Mouse (Mus musculus) cerebellum, adult 2 months (tissue): Measurements from ENCODE around the gene Spdye4a. TPM values are rescaled to one million over a fixed set of nuclear protein-coding genes. Genes with fewer than 3 reads are reported as not detected.
"Not testable (repeated sequence)": the region's sequence is repeated elsewhere in the genome, so short reads cannot be mapped to it uniquely, and the experiment has no call there.

Experiments
- DNase-seq, 2 experiments: peaks; one replicate each; pipeline ENCODE4 v3.0.0; 2021
- H3K27ac ChIP-seq: fragments of 200-500 bp; 2 replicates; pipeline ENCODE4 v1.5.1; 2012; ENCODE audit warnings: low read length, control low read depth, inconsistent platforms; ENCODE audit not compliant: insufficient read depth
- H3K27me3 ChIP-seq: fragments of 200-500 bp; 2 replicates; pipeline ENCODE4 v1.6.1; 2012; ENCODE audit warnings: inconsistent platforms, mild to moderate bottlenecking, low read length, moderate library complexity; ENCODE audit not compliant: control insufficient read depth, insufficient read depth
- H3K4me1 ChIP-seq: fragments of 200-500 bp; 2 replicates; pipeline ENCODE4 v1.6.1; 2011; ENCODE audit warnings: low read length; ENCODE audit not compliant: control insufficient read depth, insufficient read depth
- H3K4me3 ChIP-seq: fragments of 200-500 bp; replicated peaks from 2 replicates; pipeline ENCODE3; 2011; ENCODE audit warnings: mild to moderate bottlenecking, low read depth, low read length, control low read depth; ENCODE audit not compliant: insufficient read depth
- CTCF ChIP-seq: fragments of 200-500 bp; IDR thresholded peaks from 2 replicates; pipeline ENCODE4 v1.5.1; 2011; ENCODE audit warnings: low read depth, mild to moderate bottlenecking, control low read depth, low read length, moderate library complexity, borderline replicate concordance; ENCODE audit not compliant: insufficient read depth
- POLR2A ChIP-seq: fragments of 200-500 bp; IDR thresholded peaks from 2 replicates; pipeline ENCODE4 v1.6.1; 2011; ENCODE audit warnings: low read length, control low read depth, borderline replicate concordance; ENCODE audit not compliant: insufficient read depth
- WGBS: fragments of 180-500 bp; shearing (Covaris S2); methylation state at CpG from one replicate; pipeline ENCODE4 v1.1.7; 2018; 5-methylcytosine and 5-hydroxymethylcytosine counted together
- polyA plus RNA-seq: library from polyadenylated mRNA; depleted of rRNA; stranded (reverse); fragments of >200 nt; gene quantifications from 2 replicates; pipeline ENCODE4 v1.2.3, GENCODE M21; 2012

The Spdye4a gene
- polyA plus RNA-seq, 1 experiment: not detected

DNA sequence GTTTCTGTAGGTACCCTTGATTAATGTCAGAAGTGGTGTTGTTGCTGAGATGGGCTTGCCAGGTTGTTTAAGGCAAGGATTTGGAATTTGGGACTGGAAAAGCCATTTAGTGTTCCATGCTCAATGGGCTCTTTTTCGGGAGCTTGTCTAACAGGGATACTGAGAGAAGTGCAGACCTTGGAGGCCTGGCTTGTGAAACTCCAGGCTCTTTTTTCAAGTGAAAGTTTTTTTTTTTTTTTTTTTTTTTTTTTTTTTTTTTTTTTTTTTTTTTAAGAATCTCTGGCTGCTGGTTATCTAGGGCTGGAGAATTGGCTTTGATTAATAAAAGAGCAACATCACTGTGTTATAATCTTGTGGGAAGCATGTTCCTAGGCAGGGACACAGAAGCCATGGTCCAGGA, 4.4 kb downstream of the Spdye4a start:
- H3K4me3 ChIP-seq: no peak overlapping the region
- DNase-seq: no peak
- H3K27ac ChIP-seq: no peak overlapping the region
- H3K4me1 ChIP-seq: no peaks in the 10 kb centered on the region
- no peak for TF ChIP-seq CTCF
- TF ChIP-seq POLR2A: no peak
- H3K27me3 ChIP-seq: no peaks in the 10 kb centered on the region
- WGBS: 81% methylated on average over 1 of the region's 1 CpGs

DNA sequence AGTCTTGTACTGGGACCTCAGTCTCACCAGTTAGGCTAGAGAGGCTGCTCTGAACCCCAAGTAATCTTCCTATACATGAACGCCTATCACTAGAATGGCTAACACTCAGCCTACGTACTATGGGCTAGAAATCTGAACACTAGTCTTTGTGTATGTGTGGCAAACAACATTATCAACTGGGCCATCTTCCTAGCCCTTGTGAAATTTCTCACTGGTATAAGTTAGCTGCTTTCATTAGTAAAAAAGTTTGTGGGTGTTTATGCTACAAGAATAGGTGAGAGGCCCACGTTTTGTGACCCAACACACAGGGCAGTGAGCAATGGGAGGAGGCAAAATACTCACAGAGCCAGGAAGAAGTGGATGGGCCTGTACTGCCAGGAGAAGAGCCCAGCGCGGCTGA, 5.7 kb downstream of the Spdye4a start:
- H3K27me3 ChIP-seq: no peaks in the 10 kb centered on the region
- H3K4me1 ChIP-seq: no peaks in the 10 kb centered on the region
- TF ChIP-seq POLR2A (no peak), CTCF (no peak)
- 82% methylated on average over 5 of the region's 5 CpGs for WGBS
- no peak overlapping the region for H3K27ac ChIP-seq
- no peak overlapping the region for H3K4me3 ChIP-seq
- no peak for DNase-seq

DNA sequence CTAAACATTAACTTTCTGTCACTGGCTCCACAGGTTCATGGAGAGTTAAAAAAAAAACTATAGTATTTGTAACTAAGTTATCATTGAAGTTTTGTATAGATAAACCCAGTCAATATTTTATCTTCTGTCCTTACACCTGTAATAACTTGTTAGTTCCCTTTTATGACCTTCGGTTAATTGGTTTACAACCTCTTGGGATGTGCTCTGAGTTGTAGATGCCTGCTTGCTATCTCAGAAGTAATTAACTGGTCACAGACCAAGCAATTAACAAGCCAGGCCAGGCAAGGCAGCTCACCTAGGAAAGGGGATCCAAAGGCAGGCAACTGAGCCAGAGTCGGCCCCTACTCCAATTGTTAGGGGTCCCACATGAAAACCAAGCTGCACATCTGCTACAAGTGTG, 12.9 kb downstream of the Spdye4a start:
- Histone ChIP-seq H3K4me3 (no peak overlapping the region), H3K4me1 (no peaks in the 10 kb centered on the region), H3K27ac (no peak overlapping the region), H3K27me3 (no peaks in the 10 kb centered on the region)
- DNase-seq: no peak
- WGBS: 85% methylated on average over 2 of the region's 2 CpGs
- no peak for TF ChIP-seq POLR2A
- TF ChIP-seq CTCF: no peak

DNA sequence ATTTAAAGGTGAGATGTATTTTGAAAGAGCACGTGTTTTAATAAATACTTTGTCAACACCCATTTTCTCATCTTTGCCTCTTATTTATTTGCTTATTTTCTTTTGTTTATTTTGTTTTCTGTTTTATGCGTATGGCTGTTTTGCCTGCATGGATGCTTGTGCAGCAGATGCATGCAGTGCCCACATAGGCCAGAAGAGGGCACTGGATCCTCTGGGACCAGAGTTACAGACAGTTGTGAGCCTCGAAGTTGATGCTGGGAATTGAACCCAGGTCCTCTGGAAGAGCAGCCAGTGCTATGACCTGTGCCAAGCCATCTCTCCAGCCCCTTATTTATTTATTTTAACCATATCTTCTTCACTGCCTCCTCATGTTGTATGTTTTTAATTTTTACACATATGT, 21.7 kb downstream of the Spdye4a start:
- Histone ChIP-seq H3K27ac (no peak overlapping the region), H3K4me3 (no peak overlapping the region), H3K27me3 (no peaks in the 10 kb centered on the region), H3K4me1 (no peaks in the 10 kb centered on the region)
- TF ChIP-seq CTCF (no peak), POLR2A (no peak)
- 78% methylated on average over 3 of the region's 3 CpGs for WGBS
- DNase-seq: no peak

DNA sequence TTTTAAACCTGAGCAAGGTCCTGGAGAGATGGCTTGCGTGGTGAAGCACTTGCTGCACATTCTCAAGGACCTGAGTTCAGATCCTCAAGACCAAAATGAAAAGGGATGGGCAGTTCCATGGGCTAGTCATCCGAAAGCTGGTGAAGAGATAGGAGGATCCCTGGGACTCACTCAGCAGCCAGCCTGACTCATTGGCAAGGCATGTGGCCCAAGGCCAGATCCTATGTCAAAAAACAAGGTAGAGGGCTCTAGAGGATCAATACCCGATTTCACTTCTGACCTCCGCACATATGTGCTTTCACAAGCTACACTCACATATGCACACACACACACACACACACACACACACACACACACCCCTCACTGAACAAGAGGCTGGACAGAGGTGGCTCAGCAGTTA, 30.2 kb downstream of the Spdye4a start:
- H3K27me3 ChIP-seq: no peaks in the 10 kb centered on the region
- TF ChIP-seq CTCF (no peak), POLR2A (no peak)
- no peak overlapping the region for H3K4me3 ChIP-seq
- no peaks in the 10 kb centered on the region for H3K4me1 ChIP-seq
- H3K27ac ChIP-seq: no peak overlapping the region
- 76% methylated on average over 4 of the region's 4 CpGs for WGBS
- no peak for DNase-seq

DNA sequence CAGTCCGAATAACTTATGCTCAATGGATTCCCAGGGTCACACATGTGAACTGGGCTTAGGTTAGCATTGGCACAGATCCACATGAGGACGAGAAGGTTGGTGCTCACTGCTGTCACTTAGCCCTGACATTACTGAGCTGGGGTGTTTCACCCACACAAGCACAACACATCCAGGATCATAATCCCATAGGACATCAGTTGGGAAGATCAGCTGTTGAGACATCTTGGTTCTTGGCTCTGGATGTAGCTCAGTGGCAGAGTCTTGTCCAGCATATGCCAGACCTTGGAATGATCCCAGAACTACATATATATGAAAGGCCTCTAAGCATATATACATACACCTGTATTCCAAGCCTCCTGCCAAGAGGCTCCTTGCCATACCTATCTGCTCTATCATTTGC, 31.5 kb downstream of the Spdye4a start:
- Histone ChIP-seq H3K4me3 (no peak overlapping the region), H3K4me1 (no peaks in the 10 kb centered on the region), H3K27ac (no peak overlapping the region), H3K27me3 (no peaks in the 10 kb centered on the region)
- TF ChIP-seq CTCF: no peak
- TF ChIP-seq POLR2A: no peak
- WGBS: 28% methylated on average over 2 of the region's 2 CpGs
- DNase-seq: no peak

DNA sequence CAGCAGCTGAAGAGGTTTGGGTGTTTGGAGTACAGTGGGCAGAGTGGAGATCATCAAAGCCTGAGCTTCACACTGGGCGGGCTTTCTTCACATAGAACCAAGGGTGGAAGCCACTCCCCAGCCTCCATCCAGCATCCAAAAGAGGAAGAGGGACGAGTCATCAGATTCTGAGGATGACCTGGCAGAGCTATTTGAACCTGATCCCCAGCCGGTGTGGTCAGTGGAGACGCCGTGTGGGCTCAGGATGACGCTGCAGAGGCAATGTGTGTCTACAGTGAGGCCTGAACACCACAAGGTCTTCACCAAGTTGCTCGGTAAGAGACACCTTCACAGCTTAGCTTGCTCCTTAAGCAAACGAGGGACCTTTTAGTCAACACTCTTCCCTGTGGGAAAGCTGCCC, 31.9 kb downstream of the Spdye4a start:
- not testable (repeated sequence) for H3K27ac ChIP-seq, H3K27me3 ChIP-seq, H3K4me1 ChIP-seq, H3K4me3 ChIP-seq, DNase-seq
- 53% methylated on average over 8 of the region's 8 CpGs for WGBS

DNA sequence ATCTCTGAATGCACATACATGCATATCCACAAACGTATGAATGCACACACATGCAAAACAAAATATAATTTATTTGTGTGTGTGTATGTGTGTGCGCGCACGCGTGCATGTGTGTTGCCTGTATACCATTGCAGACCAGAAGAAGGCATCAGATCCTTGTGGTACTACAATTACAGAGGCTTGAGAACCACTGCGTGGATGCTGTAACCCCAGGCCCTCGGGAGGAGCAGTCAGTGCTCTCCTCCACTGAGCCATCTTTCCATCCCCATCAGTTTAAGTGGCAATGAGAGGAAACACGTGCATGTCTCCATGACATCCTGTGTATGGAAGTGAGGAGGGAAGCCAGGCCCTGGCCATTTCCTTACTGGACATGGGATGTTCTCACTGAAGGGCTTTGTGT, 33.9 kb downstream of the Spdye4a start:
- no peak for DNase-seq
- WGBS: 88% methylated on average over 8 of the region's 8 CpGs
- Histone ChIP-seq H3K27ac (no peak overlapping the region), H3K4me3 (no peak overlapping the region), H3K4me1 (no peaks in the 10 kb centered on the region), H3K27me3 (no peaks in the 10 kb centered on the region)
- TF ChIP-seq POLR2A (no peak), CTCF (no peak)

DNA sequence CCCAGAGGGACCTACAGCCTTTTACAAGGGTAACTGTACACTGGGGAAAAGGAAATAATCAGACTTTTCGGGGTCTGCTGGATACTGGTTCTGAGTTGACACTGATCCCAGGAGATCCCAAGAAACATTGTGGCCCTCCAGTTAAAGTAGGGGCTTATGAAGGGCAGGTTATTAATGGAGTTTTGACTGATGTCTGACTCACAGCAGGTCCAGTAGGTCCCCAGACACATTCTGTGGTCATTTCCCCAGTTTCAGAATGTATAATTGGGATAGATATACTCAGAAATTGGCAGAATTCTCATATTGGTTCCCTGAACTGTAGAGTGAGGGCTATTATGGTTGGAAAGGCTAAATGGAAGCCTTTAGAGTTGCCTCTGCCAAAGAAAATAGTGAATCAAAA, 38.7 kb downstream of the Spdye4a start:
- DNase-seq, H3K4me3 ChIP-seq, H3K27me3 ChIP-seq, H3K4me1 ChIP-seq, H3K27ac ChIP-seq: not testable (repeated sequence)
- WGBS: 82% methylated on average over 1 of the region's 1 CpGs
